Mouse (Mus musculus) left cerebral cortex, adult 2 months (tissue): Measurements from ENCODE around the gene Fam129c. TPM values are rescaled to one million over a fixed set of nuclear protein-coding genes. Genes with fewer than 3 reads are reported as not detected.

Source experiments
- DNase-seq, 2 experiments: peaks; one replicate each; pipeline ENCODE4 v3.0.0; 2021 to 2022; ENCODE audit warnings: low spot score in 2 of 2, mixed read lengths in 1 of 2; ENCODE audit errors: extremely low spot score in 1 of 2
- H3K27ac ChIP-seq: fragments of 200-600 bp; 2 replicates; pipeline ENCODE4 v1.8.1; 2022
- H3K4me3 ChIP-seq: fragments of 200-600 bp; 2 replicates; pipeline ENCODE4 v1.8.1; 2022
- CTCF ChIP-seq: fragments of 200-600 bp; IDR thresholded peaks from 2 replicates; pipeline ENCODE4 v1.8.1; 2022; ENCODE audit warnings: antibody characterized with exemption, mild to moderate bottlenecking, moderate library complexity
- intact Hi-C: fragments of 180-260 bp; cut with DNase I; formaldehyde crosslinking; loops from one replicate; pipeline ENCODE4 v1.15.1; 2025
- microRNA-seq, 2 experiments: library from miRNA; unstranded; fragments of <30 nt; microRNA quantifications; one replicate each; pipeline ENCODE4 v1.2.0; 2021
- total RNA-seq, 2 experiments: library from RNA; stranded (reverse); gene quantifications; 2 replicates each; pipeline ENCODE4 v1.2.3; 2021

Fam129c gene
- total RNA-seq, 2 experiments from 2014 or later = 3.1 to 4.0 TPM

DNA sequence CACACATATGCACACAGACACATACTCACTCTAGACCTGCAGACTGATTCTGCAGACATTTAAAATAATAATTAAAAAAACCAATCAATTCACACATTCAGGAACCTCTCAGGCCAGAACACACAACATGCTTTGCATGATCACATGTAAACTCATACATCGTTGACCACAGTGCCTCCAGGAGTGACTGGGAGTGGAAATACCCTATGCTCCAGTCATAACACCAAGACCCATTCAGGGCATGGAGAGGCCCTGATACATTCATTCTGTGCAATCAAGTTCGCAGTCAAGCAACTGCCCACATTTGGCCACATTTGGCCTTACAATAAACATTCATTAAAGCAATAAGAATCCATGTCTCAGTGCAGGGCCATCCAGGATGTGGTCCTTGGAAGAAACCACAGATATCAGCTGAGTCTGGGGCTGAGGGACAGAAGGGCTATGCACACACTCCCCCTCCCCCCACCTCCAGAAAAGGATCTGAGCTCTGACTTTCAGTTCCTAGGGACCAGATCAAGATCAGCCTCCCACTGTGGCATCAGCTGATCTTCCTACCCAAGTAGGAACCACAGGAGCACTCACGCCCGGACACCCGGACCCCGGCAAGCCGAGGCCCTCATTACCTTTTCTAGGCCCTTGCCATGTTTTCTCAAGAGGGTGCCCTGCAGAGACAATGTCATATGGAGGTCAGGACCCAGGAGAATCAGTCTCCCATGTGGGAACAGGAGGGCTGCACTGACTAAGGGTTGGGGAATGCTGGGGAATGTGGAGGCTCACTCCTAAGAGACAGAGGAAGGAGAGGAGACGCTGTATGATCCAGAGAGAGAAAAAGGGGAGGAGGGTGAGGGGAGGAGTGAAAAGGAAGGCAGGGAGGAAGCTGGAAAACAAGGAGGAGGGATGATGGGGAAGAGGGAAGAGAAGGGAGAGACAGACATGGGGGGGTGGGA is 40.0 kb downstream of the Fam129c start:
- intact Hi-C loops = no loop called here
- Histone ChIP-seq H3K4me3 (no peak overlapping the region), H3K27ac (no peak overlapping the region)
- DNase-seq = no peak
- TF ChIP-seq CTCF = no peak

DNA sequence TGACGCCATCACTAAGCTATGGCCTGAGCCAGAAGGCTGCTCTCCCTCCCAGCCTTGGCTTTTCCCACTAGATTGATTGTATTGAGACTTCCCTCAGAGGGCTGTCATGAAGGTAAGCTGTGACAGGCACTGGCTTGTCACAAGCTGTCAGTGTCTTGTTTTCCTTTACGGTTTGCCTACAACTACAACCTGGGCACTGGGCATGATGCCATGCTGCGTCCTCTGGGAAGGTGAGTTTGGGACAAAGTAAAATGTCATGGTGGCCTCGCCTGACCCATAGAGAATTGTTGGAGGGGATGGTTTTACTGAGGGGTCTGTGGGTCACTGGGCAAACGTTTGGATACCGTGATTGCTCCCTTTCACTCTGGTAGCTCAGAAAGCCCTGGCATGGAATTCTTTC is 40.9 kb downstream of the Fam129c start:
- DNase-seq = no peak
- Histone ChIP-seq H3K27ac (no peak overlapping the region), H3K4me3 (no peak overlapping the region)
- intact Hi-C loops = no loop called here
- no peak for TF ChIP-seq CTCF

DNA sequence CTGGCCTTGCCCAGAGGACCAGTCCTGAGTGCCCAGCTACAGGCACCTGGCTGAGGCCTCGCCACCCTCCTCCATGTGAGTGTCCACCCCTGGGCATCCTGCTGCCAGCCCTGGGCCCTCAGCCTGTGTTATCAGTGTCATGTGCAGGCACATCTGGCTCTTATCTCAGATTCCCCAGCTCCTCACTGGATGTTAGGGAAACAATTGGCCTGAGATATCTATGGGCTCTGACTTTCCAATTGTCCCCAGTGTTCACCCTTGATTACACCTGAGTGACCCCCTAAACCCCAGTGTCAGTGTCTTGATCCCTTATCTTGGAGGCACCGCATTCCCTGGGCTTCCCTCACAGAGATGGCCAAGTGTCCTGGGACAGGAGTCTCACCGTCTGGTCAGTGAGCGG is 41.9 kb downstream of the Fam129c start:
- intact Hi-C loops = no loop called here
- no peak for TF ChIP-seq CTCF
- DNase-seq = no peak
- Histone ChIP-seq H3K27ac (no peak overlapping the region), H3K4me3 (no peak overlapping the region)

DNA sequence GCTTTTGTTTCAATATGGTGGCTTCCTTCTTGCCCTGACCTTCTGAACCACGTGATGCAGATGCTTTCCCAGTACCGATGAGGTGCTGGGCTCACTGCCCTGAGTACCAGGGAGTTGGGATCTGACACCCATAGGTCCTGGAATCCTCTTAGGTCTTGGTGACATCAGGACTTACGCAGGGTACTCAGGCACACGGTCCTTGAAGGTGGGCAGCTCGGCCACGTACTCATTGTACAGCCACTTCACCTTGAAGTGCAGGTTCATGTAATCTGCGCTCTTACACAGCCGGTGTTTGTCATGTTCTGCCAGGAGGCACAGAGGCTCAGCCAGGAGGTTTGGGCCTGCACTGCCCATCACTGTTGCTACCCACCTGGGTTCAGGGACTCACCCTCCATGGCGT is 48.1 kb downstream of the Fam129c start:
- no peak for TF ChIP-seq CTCF
- intact Hi-C loops = no loop called here
- no peak for DNase-seq
- no peak overlapping the region for H3K27ac ChIP-seq
- H3K4me3 ChIP-seq = no peak overlapping the region

DNA sequence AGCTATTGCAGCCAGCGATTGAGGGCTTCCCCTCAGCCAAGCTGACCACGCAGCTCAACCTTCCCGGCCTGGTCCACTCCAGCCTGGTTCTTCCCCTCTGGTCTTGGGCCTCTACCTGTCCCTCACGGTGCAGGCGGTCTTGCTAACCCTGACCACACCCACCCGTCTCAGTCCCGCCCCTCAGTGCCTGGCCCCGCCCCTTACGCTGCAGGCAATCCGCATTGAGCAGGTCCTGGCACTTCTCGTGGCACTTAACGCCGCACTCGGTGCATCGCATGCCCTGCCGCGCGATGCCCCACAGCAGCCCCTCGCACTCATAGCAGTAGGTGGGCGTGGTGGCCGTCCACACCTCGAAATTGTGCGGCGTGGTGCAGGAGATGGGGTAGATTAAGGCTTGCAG is 57.2 kb downstream of the Fam129c start:
- intact Hi-C loops = no loop called here
- Histone ChIP-seq H3K27ac (no peak overlapping the region), H3K4me3 (no peak overlapping the region)
- no peak for DNase-seq
- no peak for TF ChIP-seq CTCF

Small RNA genes lying within 50 kb of the gene (microRNA-seq; reads per million reads assigned to microRNA genes)
- gene Mir6769b = 37.8 to 49.9 reads per million in 2 experiments

Other genes starting within 250 kb of the Fam129c start
- 100 to 1,000 TPM; 110 to 113 TPM for gene Use1, start 230.8 kb upstream of the Fam129c start, total RNA-seq
- gene Ocel1, start 226.3 kb upstream of the Fam129c start, total RNA-seq = 10 to 100 TPM; 16.6 to 19.0 TPM
- 10 to 100 TPM; 41.7 to 44.8 TPM for gene Nr2f6, start 215.7 kb upstream of the Fam129c start, total RNA-seq
- gene Ushbp1, start 201.8 kb upstream of the Fam129c start, total RNA-seq = 1 to 10 TPM; 4.6 to 4.7 TPM
- 100 to 1,000 TPM in 1 of 2 experiments, 10 to 100 TPM in 1; 97.3 to 107 TPM for gene Babam1, start 200.8 kb upstream of the Fam129c start, total RNA-seq
- under 1 TPM; 0.35 to 0.36 TPM for gene Ankle1, start 191.6 kb upstream of the Fam129c start, total RNA-seq
- 100 to 1,000 TPM; 302 to 335 TPM for gene Abhd8, start 134.0 kb upstream of the Fam129c start, total RNA-seq
- 10 to 100 TPM; 49.2 to 57.1 TPM for gene Mrpl34, start 132.7 kb upstream of the Fam129c start, total RNA-seq
- gene Dda1, start 128.4 kb upstream of the Fam129c start, total RNA-seq = 10 to 100 TPM; 75.0 to 87.0 TPM
- gene Ano8, start 111.7 kb upstream of the Fam129c start, total RNA-seq = 10 to 100 TPM; 62.5 to 64.0 TPM
- 10 to 100 TPM; 33.0 to 37.4 TPM for gene Gtpbp3, start 109.5 kb upstream of the Fam129c start, total RNA-seq
- 1 to 10 TPM; 8.5 to 9.1 TPM for gene Plvap, start 85.9 kb upstream of the Fam129c start, total RNA-seq
- gene Ccdc194, start 71.9 kb upstream of the Fam129c start, total RNA-seq = not detected
- 1 to 10 TPM; 3.5 to 4.0 TPM for gene Bst2, start 60.2 kb upstream of the Fam129c start, total RNA-seq
- 10 to 100 TPM; 37.2 to 37.6 TPM for gene Mvb12a, start 54.7 kb upstream of the Fam129c start, total RNA-seq
- not detected for gene Tmem221, start 38.8 kb upstream of the Fam129c start, total RNA-seq
- under 1 TPM in 1 of 2 experiments, not detected in 1; 0.11 TPM for gene Nxnl1, start 31.0 kb upstream of the Fam129c start, total RNA-seq
- gene Slc27a1, start 28.8 kb upstream of the Fam129c start, total RNA-seq = 100 to 1,000 TPM; 108 to 109 TPM
- gene Pgls, start 5.5 kb upstream of the Fam129c start, total RNA-seq = 10 to 100 TPM; 29.1 to 33.0 TPM
- 10 to 100 TPM; 47.2 to 50.9 TPM for gene Colgalt1, start 13.3 kb downstream of the Fam129c start, total RNA-seq
- 100 to 1,000 TPM; 313 to 351 TPM for gene Unc13a, start 74.1 kb downstream of the Fam129c start, total RNA-seq
- 1 to 10 TPM; 5.5 to 5.8 TPM for gene Jak3, start 78.6 kb downstream of the Fam129c start, total RNA-seq
- 1 to 10 TPM; 1.2 to 4.7 TPM for gene Insl3, start 91.6 kb downstream of the Fam129c start, total RNA-seq
- gene B3gnt3, start 104.1 kb downstream of the Fam129c start, total RNA-seq = under 1 TPM; 0.68 to 0.79 TPM
- 100 to 1,000 TPM; 184 TPM for gene Fcho1, start 128.1 kb downstream of the Fam129c start, total RNA-seq